Mouse (Mus musculus) cerebellum, adult 2 months (tissue): ENCODE data around the gene Kcnc3.
A peak's percentile ranks its signal among the peaks of the same experiment; 100 is the strongest.

ENCODE experiments used
- CTCF ChIP-seq: fragments of 200-500 bp; IDR thresholded peaks from 2 replicates; pipeline ENCODE4 v1.5.1; 2011; ENCODE audit warnings: low read depth, mild to moderate bottlenecking, control low read depth, low read length, moderate library complexity, borderline replicate concordance; ENCODE audit not compliant: insufficient read depth
- POLR2A ChIP-seq: fragments of 200-500 bp; IDR thresholded peaks from 2 replicates; pipeline ENCODE4 v1.6.1; 2011; ENCODE audit warnings: low read length, control low read depth, borderline replicate concordance; ENCODE audit not compliant: insufficient read depth

DNA sequence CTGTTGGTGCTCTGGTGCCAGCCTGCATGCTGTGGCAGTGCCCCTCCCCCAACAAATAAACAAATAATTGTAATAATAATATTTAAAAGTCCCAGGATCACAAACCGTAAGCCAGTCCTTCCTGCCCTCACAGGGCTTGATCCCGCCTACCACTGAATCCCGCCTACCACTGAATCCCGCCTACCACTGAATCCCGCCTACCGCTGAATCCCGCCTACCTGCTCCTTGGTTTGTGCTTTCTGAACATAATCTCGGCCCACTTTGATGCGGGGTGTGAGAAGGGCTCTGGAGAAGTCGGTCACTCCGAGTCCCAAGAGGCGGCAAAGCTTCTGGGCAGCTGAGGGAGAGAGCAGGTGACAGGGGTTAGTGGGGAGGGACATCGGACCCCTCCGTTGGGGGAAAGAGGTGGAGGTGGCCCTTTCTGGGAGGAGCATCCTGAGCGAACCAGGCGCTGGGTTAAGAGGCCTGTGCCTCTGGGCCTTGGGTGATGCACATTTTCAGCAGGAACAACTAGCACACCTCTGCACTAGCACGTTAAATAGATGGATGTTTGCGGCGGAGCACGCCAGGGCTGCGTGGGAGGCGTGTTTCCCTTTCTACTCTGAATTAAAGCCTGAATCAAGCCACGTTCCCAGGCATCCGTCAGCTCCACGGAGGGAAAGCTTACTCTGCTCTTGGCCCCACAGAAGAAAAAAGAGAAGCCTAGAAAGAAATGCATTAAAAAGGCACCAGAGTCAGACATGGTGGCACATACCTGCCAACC is 50.6 kb downstream of the Kcnc3 start:
- peak; percentile 19; the same call in 1 of the 2 replicates for TF ChIP-seq POLR2A
- TF ChIP-seq CTCF: no peak
